Mouse (Mus musculus) bone marrow macrophage, adult 2 months (primary cell): ENCODE measurements around the gene Rbm4b.

ENCODE experiments used
- CTCF ChIP-seq: IDR thresholded peaks from 2 replicates; pipeline ENCODE4 v1.5.1; 2012; ENCODE audit warnings: low read depth, mild to moderate bottlenecking, low read length, moderate library complexity
- POLR2A ChIP-seq: IDR thresholded peaks from 2 replicates; pipeline ENCODE4 v1.6.1; 2012; ENCODE audit warnings: mild to moderate bottlenecking, low read depth, low read length, borderline replicate concordance

DNA sequence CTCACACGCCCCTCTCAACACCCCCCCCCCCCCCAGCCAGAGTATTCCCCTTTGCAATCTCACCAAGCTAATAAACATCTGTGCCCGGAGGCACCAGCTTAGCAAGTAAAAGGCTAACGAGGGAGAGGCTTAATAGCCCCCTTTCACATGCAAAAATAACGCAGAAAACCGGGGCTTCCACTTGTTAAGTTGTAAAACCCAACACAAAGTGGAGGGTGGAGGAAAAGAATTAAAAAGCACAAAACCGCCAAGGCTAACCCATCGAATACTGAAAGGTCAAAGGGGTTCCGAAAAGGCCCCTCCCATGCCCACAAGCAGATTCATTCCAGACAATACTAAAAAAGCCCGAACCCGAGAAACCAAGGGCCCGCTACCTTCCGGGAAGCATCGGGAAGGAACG lies 54.0 kb downstream of the Rbm4b start:
- TF ChIP-seq CTCF (no peak), POLR2A (no peak)
